Mouse (Mus musculus): Measurements from ENCODE around the gene Gli1. TPM values are rescaled to one million over a fixed set of nuclear protein-coding genes. Genes with fewer than 3 reads are reported as not detected.
"Not testable (repeated sequence)": the region's sequence is repeated elsewhere in the genome, so short reads cannot be mapped to it uniquely, and the experiment has no call there.

Gli1 gene
- polyA plus RNA-seq, 1 experiment from 2014 or later, result 1.3 TPM

- 0 out of 2 replicates have a peak overlapping the region, but pooled peaks have one; percentile 44 for H3K9ac ChIP-seq (replicated peaks)
- WGBS, result 3% methylated on average over 29 of the region's 29 CpGs
Observed at GRCm38 (mm10) chr10:127326828-127327227, 14.9 kb downstream of the Gli1 start.

GRCm38 (mm10) chr10:127326017-127326801 is 15.6 kb downstream of the Gli1 start:
- Histone ChIP-seq H3K27ac (no peak overlapping the region), H3K36me3 (no peaks in the 10 kb centered on the region), H3K9ac (replicated peaks) (peak overlapping the region; percentile 44; the same call in 1 of the 2 replicates), H3K27me3 (peaks cover 90% of the 10 kb centered on the region), H3K4me2 (replicated peaks) (peak overlapping the region; percentile 56), H3K4me3 (replicated peaks) (peak overlapping the region; percentile 34), H3K4me1 (replicated peaks) (peaks cover 13% of the 10 kb centered on the region), H3K9me3 (no peaks in the 10 kb centered on the region)
- WGBS, result 1% methylated on average over 53 of the region's 54 CpGs
- 0 out of 2 replicates have a peak, but pooled peaks have one; percentile 38 for ATAC-seq

More at GRCm38 (mm10) chr10:127326828-127327227, 14.9 kb downstream of the Gli1 start:
- Histone ChIP-seq H3K4me1 (replicated peaks) (peaks cover 13% of the 10 kb centered on the region), H3K27me3 (peaks cover 90% of the 10 kb centered on the region), H3K4me2 (replicated peaks) (peak overlapping the region; percentile 56), H3K4me3 (replicated peaks) (peak overlapping the region; percentile 34), H3K9me3 (no peaks in the 10 kb centered on the region), H3K27ac (no peak overlapping the region), H3K36me3 (no peaks in the 10 kb centered on the region)
- no peak for ATAC-seq

GRCm38 (mm10) chr10:127325454-127326016 is 16.2 kb downstream of the Gli1 start:
- Histone ChIP-seq H3K4me1 (replicated peaks) (peaks cover 13% of the 10 kb centered on the region), H3K4me2 (replicated peaks) (peak overlapping the region; percentile 56; the same call in 1 of the 2 replicates), H3K27me3 (peaks cover 87% of the 10 kb centered on the region), H3K9me3 (no peaks in the 10 kb centered on the region), H3K4me3 (replicated peaks) (peak overlapping the region; percentile 34; the same call in 1 of the 2 replicates), H3K36me3 (no peaks in the 10 kb centered on the region), H3K9ac (replicated peaks) (no peak overlapping the region), H3K27ac (no peak overlapping the region)
- no peak for ATAC-seq
- WGBS, result 33% methylated on average over 14 of the region's 14 CpGs

GRCm38 (mm10) chr10:127324495-127324894 is 17.3 kb downstream of the Gli1 start:
- Histone ChIP-seq H3K27me3 (peaks cover 76% of the 10 kb centered on the region), H3K36me3 (no peaks in the 10 kb centered on the region), H3K4me1 (replicated peaks) (peaks cover 13% of the 10 kb centered on the region), H3K27ac (no peak overlapping the region), H3K9me3 (no peaks in the 10 kb centered on the region), H3K9ac (replicated peaks) (no peak overlapping the region), H3K4me2 (replicated peaks) (no peak overlapping the region), H3K4me3 (replicated peaks) (no peak overlapping the region)
- no peak for ATAC-seq
- 12% methylated on average over 7 of the region's 7 CpGs for WGBS

GRCm38 (mm10) chr10:127323131-127323855 is 18.5 kb downstream of the Gli1 start:
- Histone ChIP-seq H3K9ac (replicated peaks) (no peak overlapping the region), H3K27me3 (peaks cover 64% of the 10 kb centered on the region), H3K36me3 (no peaks in the 10 kb centered on the region), H3K4me3 (replicated peaks) (no peak overlapping the region), H3K4me2 (replicated peaks) (no peak overlapping the region), H3K9me3 (no peaks in the 10 kb centered on the region), H3K27ac (no peak overlapping the region), H3K4me1 (replicated peaks) (peaks cover 13% of the 10 kb centered on the region)
- WGBS, result 79% methylated on average over 17 of the region's 17 CpGs
- no peak for ATAC-seq

GRCm38 (mm10) chr10:127322669-127323068 is 19.1 kb downstream of the Gli1 start:
- WGBS, result 75% methylated on average over 4 of the region's 4 CpGs
- no peak overlapping the region for H3K4me3 ChIP-seq (replicated peaks)
- H3K4me1 ChIP-seq (replicated peaks), result peaks cover 13% of the 10 kb centered on the region
- no peak overlapping the region for H3K4me2 ChIP-seq (replicated peaks)
- no peak overlapping the region for H3K27ac ChIP-seq
- H3K36me3 ChIP-seq, result no peaks in the 10 kb centered on the region
- H3K9ac ChIP-seq (replicated peaks), result no peak overlapping the region
- ATAC-seq, result no peak
- H3K27me3 ChIP-seq, result peaks cover 63% of the 10 kb centered on the region
- H3K9me3 ChIP-seq, result no peaks in the 10 kb centered on the region

GRCm38 (mm10) chr10:127322178-127322577 is 19.6 kb downstream of the Gli1 start:
- no peak for ATAC-seq
- H3K9me3 ChIP-seq, result no peaks in the 10 kb centered on the region
- H3K36me3 ChIP-seq, result no peaks in the 10 kb centered on the region
- no peak overlapping the region for H3K27ac ChIP-seq
- H3K27me3 ChIP-seq, result peaks cover 59% of the 10 kb centered on the region
- peaks cover 13% of the 10 kb centered on the region for H3K4me1 ChIP-seq (replicated peaks)
- H3K9ac ChIP-seq (replicated peaks), result no peak overlapping the region
- 71% methylated on average over 13 of the region's 13 CpGs for WGBS
- no peak overlapping the region for H3K4me2 ChIP-seq (replicated peaks)
- H3K4me3 ChIP-seq (replicated peaks), result no peak overlapping the region

- Histone ChIP-seq H3K4me2 (replicated peaks) (no peak within 1 kb of the TSS), H3K4me3 (replicated peaks) (no peak within 1 kb of the TSS), H3K27me3 (peaks cover 53% of the 10 kb centered on the region), H3K36me3 (no peaks in the 10 kb centered on the region), H3K9ac (replicated peaks) (no peak within 1 kb of the TSS), H3K9me3 (no peaks in the 10 kb centered on the region), H3K27ac (no peak within 1 kb of the TSS), H3K4me1 (replicated peaks) (peaks cover 9% of the 10 kb centered on the region)
- no peak for ATAC-seq
- 78% methylated on average over 2 of the region's 3 CpGs for WGBS
Observed at GRCm38 (mm10) chr10:127321621-127322020, 20.2 kb downstream of the Gli1 start, which contains the start of gene Arhgap9. Gene Arhgap9 (plus strand): TSS chr10:127321964.

GRCm38 (mm10) chr10:127319969-127320368 is 21.8 kb downstream of the Gli1 start:
- ATAC-seq, result no peak
- Histone ChIP-seq H3K4me3 (replicated peaks) (no peak overlapping the region), H3K36me3 (no peaks in the 10 kb centered on the region), H3K9ac (replicated peaks) (no peak overlapping the region), H3K27me3 (peaks cover 37% of the 10 kb centered on the region), H3K27ac (no peak overlapping the region), H3K4me2 (replicated peaks) (no peak overlapping the region), H3K9me3 (no peaks in the 10 kb centered on the region), H3K4me1 (replicated peaks) (no peaks in the 10 kb centered on the region)
- WGBS, result 80% methylated on average over 7 of the region's 7 CpGs

- Histone ChIP-seq H3K4me1 (replicated peaks) (no peaks in the 10 kb centered on the region), H3K4me2 (replicated peaks) (no peak overlapping the region), H3K27me3 (peaks cover 17% of the 10 kb centered on the region), H3K4me3 (replicated peaks) (no peak overlapping the region), H3K27ac (no peak overlapping the region), H3K9ac (replicated peaks) (no peak overlapping the region), H3K36me3 (no peaks in the 10 kb centered on the region), H3K9me3 (no peaks in the 10 kb centered on the region)
- no peak for ATAC-seq
- 48% methylated on average over 4 of the region's 4 CpGs for WGBS
Observed at GRCm38 (mm10) chr10:127318009-127318408, 23.8 kb downstream of the Gli1 start.

GRCm38 (mm10) chr10:127317277-127317676 is 24.5 kb downstream of the Gli1 start:
- Histone ChIP-seq H3K4me1 (replicated peaks) (no peaks in the 10 kb centered on the region), H3K4me2 (replicated peaks) (no peak overlapping the region), H3K9me3 (no peaks in the 10 kb centered on the region), H3K36me3 (no peaks in the 10 kb centered on the region), H3K4me3 (replicated peaks) (no peak overlapping the region), H3K9ac (replicated peaks) (no peak overlapping the region), H3K27ac (no peak overlapping the region), H3K27me3 (peaks cover 10% of the 10 kb centered on the region)
- ATAC-seq, result no peak
- WGBS, result 91% methylated on average over 2 of the region's 2 CpGs

GRCm38 (mm10) chr10:127314950-127315349 is 26.8 kb downstream of the Gli1 start:
- H3K4me1 ChIP-seq (replicated peaks); ATAC-seq; H3K4me2 ChIP-seq (replicated peaks); H3K9me3 ChIP-seq; H3K36me3 ChIP-seq; H3K4me3 ChIP-seq (replicated peaks); H3K9ac ChIP-seq (replicated peaks); H3K27me3 ChIP-seq; H3K27ac ChIP-seq: not testable (repeated sequence)
- WGBS, result 77% methylated on average over 1 of the region's 1 CpGs
